Mouse (Mus musculus) intestine, postnatal 0 days (tissue): Measurements from ENCODE around the gene Kcnh7. TPM values are rescaled to one million over a fixed set of nuclear protein-coding genes. Genes with fewer than 3 reads are reported as not detected.

Experiments used
- ATAC-seq: fragments of 200-750 bp; cut with Nextera tagmentation; 2 replicates; pipeline ENCODE4 v1.8.0; 2017; ENCODE audit warnings: mild to moderate bottlenecking, moderate TSS enrichment, moderate library complexity
- H3K27ac ChIP-seq: fragments of 300-500 bp; sonication (generic); 2 replicates; pipeline ENCODE4 v1.5.1; 2014; ENCODE audit warnings: mild to moderate bottlenecking, low read depth, low read length, moderate library complexity
- H3K27me3 ChIP-seq: fragments of 300-500 bp; sonication (generic); replicated peaks from 2 replicates; pipeline ENCODE4 v1.6.1; 2014; ENCODE audit warnings: low read length, mixed read lengths; ENCODE audit not compliant: control insufficient read depth, insufficient read depth
- H3K36me3 ChIP-seq: fragments of 300-500 bp; sonication (generic); 2 replicates; pipeline ENCODE4 v1.6.1; 2014; ENCODE audit warnings: mild to moderate bottlenecking, moderate library complexity; ENCODE audit not compliant: control insufficient read depth, insufficient read depth
- H3K4me1 ChIP-seq: fragments of 300-500 bp; sonication (generic); replicated peaks from 2 replicates; pipeline ENCODE4 v1.6.1; 2014; ENCODE audit warnings: antibody characterized with exemption, low read length, mixed read lengths; ENCODE audit not compliant: control insufficient read depth, insufficient read depth
- H3K4me2 ChIP-seq: fragments of 300-500 bp; sonication (generic); replicated peaks from 2 replicates; pipeline ENCODE4 v1.6.1; 2014; ENCODE audit warnings: low read depth, mild to moderate bottlenecking, moderate library complexity
- H3K4me3 ChIP-seq: fragments of 300-500 bp; sonication (generic); 2 replicates; pipeline ENCODE4 v1.5.1; 2014; ENCODE audit warnings: low read depth, low read length
- H3K9ac ChIP-seq: fragments of 300-500 bp; sonication (generic); 2 replicates; pipeline ENCODE4 v1.6.1; 2014; ENCODE audit warnings: mild to moderate bottlenecking, low read depth, low read length
- H3K9me3 ChIP-seq: fragments of 300-500 bp; sonication (generic); 2 replicates; pipeline ENCODE4 v1.6.1; 2016; ENCODE audit warnings: mixed run types; ENCODE audit not compliant: control insufficient read depth
- CTCF ChIP-seq: sonication (generic); IDR thresholded peaks from 2 replicates; pipeline ENCODE4 v1.5.1; 2016; ENCODE audit warnings: low read depth, mild to moderate bottlenecking, control low read depth, antibody characterized with exemption, moderate library complexity
- WGBS: fragments of 180-500 bp; shearing (Covaris S2); extraction: QIAGEN DNeasy Blood & Tissue Kit; methylation state at CpG from one replicate; pipeline ENCODE4 v1.1.7; 2014; 5-methylcytosine and 5-hydroxymethylcytosine counted together
- polyA plus RNA-seq: library from polyadenylated mRNA; unstranded; fragments of >200 nt; fragmentation: Nextera tagmentation; extraction: Ambion mirVana; gene quantifications from 2 replicates; pipeline ENCODE4 v1.2.1, GENCODE M21; 2015

Gene Kcnh7
- polyA plus RNA-seq, 1 experiment from 2014 or later: 0.13 TPM

DNA sequence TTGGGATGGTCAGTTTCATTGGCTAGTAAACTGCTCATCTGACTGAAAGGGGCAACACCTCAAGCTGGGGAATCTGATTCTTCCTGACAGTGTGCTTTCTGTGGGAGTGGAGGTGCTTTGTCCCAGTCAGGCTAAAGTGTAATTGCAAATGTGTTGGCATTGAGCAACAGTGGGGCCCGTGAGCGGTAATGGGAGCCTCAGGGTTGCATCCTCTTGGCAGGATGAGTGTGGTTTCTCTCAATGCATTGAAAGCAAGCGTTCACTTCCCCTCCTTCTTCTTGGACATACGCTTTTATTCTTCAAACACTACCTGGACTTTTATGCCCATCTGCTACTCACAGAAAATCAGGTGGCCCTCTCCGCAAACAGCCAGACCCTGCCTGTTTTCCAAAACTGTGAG is 511.3 kb downstream of the Kcnh7 start:
- Histone ChIP-seq H3K27me3 (no peaks in the 10 kb centered on the region), H3K9me3 (no peaks in the 10 kb centered on the region), H3K36me3 (no peaks in the 10 kb centered on the region), H3K4me1 (no peaks in the 10 kb centered on the region), H3K4me2 (no peak overlapping the region), H3K4me3 (no peak overlapping the region), H3K9ac (no peak overlapping the region), H3K27ac (no peak overlapping the region)
- WGBS: 91% methylated on average over 5 of the region's 5 CpGs
- TF ChIP-seq CTCF: no peak
- no peak for ATAC-seq

DNA sequence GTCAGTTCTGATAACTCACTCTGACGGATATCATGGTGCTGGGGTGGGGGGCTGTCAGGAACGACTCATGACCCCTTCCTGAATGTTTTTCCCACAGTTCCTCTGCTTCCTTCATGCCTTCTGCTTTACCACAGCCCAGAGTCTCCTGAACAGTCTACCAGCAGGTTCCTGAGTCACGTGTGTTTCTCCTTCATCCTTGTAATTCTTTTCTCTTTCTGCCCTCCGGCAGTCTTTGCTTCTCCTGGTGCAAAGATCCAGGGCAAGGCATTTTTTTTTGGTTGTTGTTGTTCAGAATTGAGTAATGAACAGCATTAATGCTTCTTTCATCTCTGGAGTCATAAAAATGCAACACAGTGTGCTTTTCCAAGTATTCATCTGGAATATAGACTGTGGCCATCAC is 513.3 kb downstream of the Kcnh7 start:
- Histone ChIP-seq H3K9ac (no peak overlapping the region), H3K9me3 (no peaks in the 10 kb centered on the region), H3K4me3 (no peak overlapping the region), H3K27ac (no peak overlapping the region), H3K36me3 (no peaks in the 10 kb centered on the region), H3K4me1 (no peaks in the 10 kb centered on the region), H3K27me3 (no peaks in the 10 kb centered on the region), H3K4me2 (no peak overlapping the region)
- TF ChIP-seq CTCF: no peak
- 77% methylated on average over 4 of the region's 4 CpGs for WGBS
- no peak for ATAC-seq

DNA sequence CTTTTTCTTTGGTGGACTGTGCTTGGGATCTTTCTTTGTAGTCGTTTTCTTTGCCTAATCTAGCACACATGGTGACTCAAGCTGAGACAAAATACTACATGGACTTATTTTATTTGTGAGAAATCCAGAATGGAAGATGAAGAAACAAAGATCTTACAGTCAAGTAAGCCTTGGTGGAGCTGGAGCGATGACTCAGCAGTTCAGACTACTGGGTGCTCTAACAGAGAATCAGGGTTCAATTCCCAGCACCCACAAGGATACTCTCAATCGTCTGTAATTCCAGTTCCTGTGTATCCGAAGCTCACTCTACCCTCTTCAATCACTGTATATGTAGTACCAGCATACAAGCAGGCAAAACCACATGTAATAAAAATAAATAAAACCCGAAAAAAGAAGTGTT is 513.8 kb downstream of the Kcnh7 start:
- Histone ChIP-seq H3K4me3 (no peak overlapping the region), H3K9me3 (no peaks in the 10 kb centered on the region), H3K27me3 (no peaks in the 10 kb centered on the region), H3K9ac (no peak overlapping the region), H3K36me3 (no peaks in the 10 kb centered on the region), H3K27ac (no peak overlapping the region), H3K4me1 (no peaks in the 10 kb centered on the region), H3K4me2 (no peak overlapping the region)
- no peak for ATAC-seq
- TF ChIP-seq CTCF: no peak
- 81% methylated on average over 5 of the region's 5 CpGs for WGBS

DNA sequence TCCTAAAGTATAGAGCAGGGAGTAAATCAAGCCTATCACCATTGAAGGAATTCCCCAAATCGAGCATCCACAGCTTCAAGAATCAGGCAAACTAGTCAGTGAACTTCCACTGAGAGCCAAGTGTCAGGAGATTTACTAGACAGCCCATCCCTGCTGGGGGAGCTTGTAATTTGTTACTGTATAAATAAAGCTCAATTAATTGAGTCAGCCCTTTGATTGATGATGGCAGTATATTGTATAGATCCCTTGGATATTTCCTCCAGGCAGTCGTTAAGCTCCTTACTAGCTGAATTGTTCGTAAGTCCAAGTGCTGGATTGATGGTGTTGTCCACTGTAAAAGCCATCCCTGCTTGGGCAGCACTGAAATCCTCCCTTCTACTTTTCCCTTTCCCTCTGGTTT is 514.2 kb downstream of the Kcnh7 start:
- ATAC-seq: no peak
- 68% methylated on average over 3 of the region's 3 CpGs for WGBS
- H3K36me3 ChIP-seq: no peaks in the 10 kb centered on the region

DNA sequence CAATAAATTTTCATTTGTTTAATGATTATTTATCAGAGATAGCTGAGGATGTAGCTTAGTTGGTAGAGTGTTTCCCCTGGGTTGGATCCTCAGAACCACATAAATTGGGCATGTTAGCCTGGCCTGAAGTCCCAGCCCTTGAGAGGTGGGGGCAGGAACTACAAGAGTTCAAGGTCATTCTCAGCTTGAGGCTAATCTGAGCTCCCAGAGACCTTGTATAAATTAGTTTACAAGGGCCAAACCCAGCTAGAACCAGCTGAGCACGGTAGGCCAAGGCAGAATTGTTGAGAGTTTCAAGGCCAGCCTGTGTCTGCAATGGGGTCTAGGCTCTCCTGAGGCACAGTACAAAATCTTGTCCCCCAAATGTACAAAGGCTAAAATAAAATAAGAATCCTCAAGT is 518.6 kb downstream of the Kcnh7 start:
- no peaks in the 10 kb centered on the region for H3K36me3 ChIP-seq
- WGBS: 39% methylated on average over 1 of the region's 1 CpGs
- no peak overlapping the region for H3K4me2 ChIP-seq
- H3K27me3 ChIP-seq: no peaks in the 10 kb centered on the region
- no peak overlapping the region for H3K4me3 ChIP-seq
- no peak overlapping the region for H3K9ac ChIP-seq
- no peaks in the 10 kb centered on the region for H3K4me1 ChIP-seq
- TF ChIP-seq CTCF: no peak
- no peak for ATAC-seq
- H3K27ac ChIP-seq: no peak overlapping the region
- no peaks in the 10 kb centered on the region for H3K9me3 ChIP-seq

More for the DNA sequence above, 514.2 kb downstream of the Kcnh7 start:
- no peak overlapping the region for H3K4me3 ChIP-seq
- H3K4me1 ChIP-seq: no peaks in the 10 kb centered on the region
- no peak overlapping the region for H3K4me2 ChIP-seq
- H3K27me3 ChIP-seq: no peaks in the 10 kb centered on the region
- no peak overlapping the region for H3K9ac ChIP-seq
- no peak for TF ChIP-seq CTCF
- H3K9me3 ChIP-seq: no peaks in the 10 kb centered on the region
- H3K27ac ChIP-seq: no peak overlapping the region

DNA sequence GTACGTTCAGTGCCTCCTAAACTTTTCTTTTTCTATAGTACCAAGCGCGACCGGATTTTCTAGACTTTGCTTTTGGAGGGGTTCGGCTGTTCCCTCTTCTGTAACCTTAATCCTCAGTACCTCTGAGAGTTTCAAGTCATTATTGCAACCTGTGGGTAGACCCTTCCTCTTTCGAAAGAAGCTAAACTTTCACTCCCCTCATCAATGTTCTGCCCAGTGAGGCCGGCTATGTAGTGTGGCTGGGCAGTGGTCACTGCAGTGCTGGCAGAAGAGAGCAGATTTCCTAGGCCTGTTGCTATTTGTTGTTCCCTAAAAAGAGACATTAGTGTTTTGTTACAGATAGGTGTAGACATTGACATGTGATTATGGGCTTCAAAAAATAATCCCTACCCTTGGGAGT is 519.2 kb downstream of the Kcnh7 start:
- no peaks in the 10 kb centered on the region for H3K36me3 ChIP-seq
- no peak overlapping the region for H3K9ac ChIP-seq
- H3K9me3 ChIP-seq: no peaks in the 10 kb centered on the region
- ATAC-seq: no peak
- no peaks in the 10 kb centered on the region for H3K4me1 ChIP-seq
- H3K4me3 ChIP-seq: peak overlapping the region; percentile 51
- 55% methylated on average over 7 of the region's 7 CpGs for WGBS
- no peaks in the 10 kb centered on the region for H3K27me3 ChIP-seq
- TF ChIP-seq CTCF: no peak
- H3K27ac ChIP-seq: no peak overlapping the region
- H3K4me2 ChIP-seq: peak overlapping the region; percentile 73

DNA sequence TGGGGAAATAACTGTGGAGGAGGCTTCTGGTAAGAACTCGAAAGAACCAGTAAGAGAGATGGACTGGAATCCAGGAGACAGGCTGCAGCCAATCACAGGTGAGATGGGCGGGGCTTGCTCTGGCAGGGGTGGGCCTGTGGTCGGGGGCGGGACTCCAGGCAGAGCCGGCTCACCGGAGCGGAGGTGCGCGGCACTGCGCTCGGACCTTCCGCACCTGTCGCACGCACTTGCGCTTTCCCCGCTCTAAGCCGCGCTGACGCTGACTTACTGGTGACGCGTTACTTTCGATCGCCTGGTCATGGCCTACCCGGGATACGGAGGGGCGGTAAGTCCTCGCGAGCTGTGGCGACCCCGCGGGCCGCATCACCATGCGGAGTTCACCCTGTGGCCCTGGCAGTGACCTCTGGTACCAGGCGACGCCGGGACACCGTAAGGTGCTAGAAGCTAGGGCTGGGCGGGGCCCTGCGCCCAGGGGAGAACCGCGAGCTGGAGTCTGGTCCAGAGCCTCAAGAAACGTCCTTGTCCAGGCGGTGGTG is 519.9 kb downstream of the Kcnh7 start, which contains the start of gene Gca:
Gene Gca, plus strand, starts transcription at position 151 of the 536 bp plus-strand sequence.
- Histone ChIP-seq H3K9ac (peak within 1 kb of the TSS; percentile 56), H3K4me3 (peak within 1 kb of the TSS; percentile 51), H3K27ac (0 out of 2 replicates have a peak within 1 kb of the TSS, but pooled peaks have one; percentile 31), H3K4me1 (no peaks in the 10 kb centered on the region), H3K36me3 (no peaks in the 10 kb centered on the region), H3K9me3 (no peaks in the 10 kb centered on the region), H3K4me2 (peak within 1 kb of the TSS; percentile 73), H3K27me3 (no peaks in the 10 kb centered on the region)
- under 1% methylated on average over 43 of the region's 43 CpGs for WGBS
- ATAC-seq: peak; percentile 100
- TF ChIP-seq CTCF: no peak
